Mouse (Mus musculus) mesoderm, embryonic 11.5 days (tissue): ENCODE measurements around the gene Gm17334.

Source experiments
- DNase-seq: peaks from one replicate; pipeline ENCODE4 v3.0.0-alpha.2; 2012; ENCODE audit warnings: low read depth, low spot score

Gm17334 gene

DNA sequence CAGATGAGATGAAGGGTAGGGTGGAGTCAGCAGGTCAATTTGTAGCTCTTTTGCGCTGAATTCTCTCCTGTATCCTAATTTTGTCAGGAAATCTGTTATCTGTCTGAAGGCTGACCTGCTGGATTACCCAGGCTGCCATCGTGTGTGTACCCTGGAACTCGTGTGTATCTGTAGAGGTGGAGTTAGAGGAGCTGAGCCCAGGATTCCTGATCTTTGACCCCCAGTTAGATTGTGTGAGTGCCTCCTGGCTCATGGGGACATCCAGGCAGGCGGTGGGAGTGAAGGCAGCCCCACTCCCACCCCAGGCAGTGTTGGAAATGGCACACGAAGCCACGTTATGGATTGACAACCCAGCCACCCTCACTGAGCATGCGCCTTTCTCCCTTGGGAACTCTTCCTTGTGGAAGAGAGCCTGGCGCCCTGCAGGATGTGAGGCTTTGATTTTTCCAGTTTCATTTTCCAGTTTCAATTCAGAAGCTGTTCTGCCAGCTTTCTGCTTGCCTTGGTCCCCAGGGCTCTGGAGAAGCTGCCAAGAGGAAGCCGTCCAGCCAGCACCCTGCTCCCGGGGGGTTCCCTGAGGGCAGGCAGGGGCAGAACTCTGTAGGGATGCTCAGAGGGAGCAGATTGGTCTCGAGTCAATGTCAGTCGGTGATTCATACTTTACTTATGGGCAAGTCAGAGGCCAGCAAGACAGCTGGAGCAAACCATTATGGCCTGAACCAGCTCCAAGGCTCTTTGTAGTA lies 23.6 kb upstream of the Gm17334 start:
- no peak for DNase-seq

GRCm38 (mm10) chr11:53795813-53796212 lies 22.8 kb upstream of the Gm17334 start:
- no peak for DNase-seq

GRCm38 (mm10) chr11:53794671-53795557 lies 21.9 kb upstream of the Gm17334 start:
- DNase-seq = no peak

DNA sequence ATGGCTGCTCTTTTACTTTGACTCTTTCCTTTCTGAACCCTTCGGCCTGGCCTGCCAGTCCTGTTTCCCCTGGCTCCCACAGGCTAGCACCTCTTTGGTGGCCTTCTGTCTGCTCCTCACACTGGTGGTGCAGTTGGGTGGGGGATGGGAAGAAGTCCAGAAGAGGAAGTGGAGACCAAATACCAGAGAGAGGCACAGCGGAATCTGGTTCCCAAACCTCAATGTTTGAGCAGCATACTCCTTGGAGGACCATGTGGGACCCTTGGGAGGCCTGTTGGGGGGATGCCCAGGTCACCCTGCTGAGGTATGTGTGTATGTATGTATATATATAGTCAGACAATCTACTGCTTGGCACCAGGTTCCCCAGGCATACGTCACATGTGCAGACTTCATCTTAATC lies 21.0 kb upstream of the Gm17334 start:
- DNase-seq = no peak

DNA sequence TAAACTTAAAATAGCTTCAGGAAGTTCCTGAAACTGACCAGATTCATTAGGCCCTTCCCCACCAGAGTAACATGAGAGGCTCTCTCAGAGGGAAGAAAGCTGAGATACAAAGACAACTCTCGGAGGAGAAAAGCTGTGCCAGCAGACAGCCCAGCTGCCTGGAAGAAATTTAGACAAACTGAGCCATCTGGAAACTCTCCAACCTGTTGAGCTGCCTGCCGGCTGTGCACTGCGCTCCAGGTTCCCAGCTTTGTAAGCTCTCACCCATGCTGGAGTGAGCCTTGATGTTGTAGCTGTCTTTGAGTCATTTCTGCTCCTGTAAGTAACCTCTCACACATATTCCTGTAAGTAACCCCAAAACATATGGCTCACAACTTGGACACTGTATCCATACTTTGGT lies 20.0 kb upstream of the Gm17334 start:
- DNase-seq = no peak

- no peak for DNase-seq
Measured at GRCm38 (mm10) chr11:53789277-53789676, 16.3 kb upstream of the Gm17334 start.

GRCm38 (mm10) chr11:53788196-53788595 lies 15.2 kb upstream of the Gm17334 start:
- DNase-seq = no peak

- DNase-seq = no peak
Measured at GRCm38 (mm10) chr11:53786058-53787031, 13.4 kb upstream of the Gm17334 start.

GRCm38 (mm10) chr11:53785311-53785936 lies 12.4 kb upstream of the Gm17334 start:
- DNase-seq = no peak

DNA sequence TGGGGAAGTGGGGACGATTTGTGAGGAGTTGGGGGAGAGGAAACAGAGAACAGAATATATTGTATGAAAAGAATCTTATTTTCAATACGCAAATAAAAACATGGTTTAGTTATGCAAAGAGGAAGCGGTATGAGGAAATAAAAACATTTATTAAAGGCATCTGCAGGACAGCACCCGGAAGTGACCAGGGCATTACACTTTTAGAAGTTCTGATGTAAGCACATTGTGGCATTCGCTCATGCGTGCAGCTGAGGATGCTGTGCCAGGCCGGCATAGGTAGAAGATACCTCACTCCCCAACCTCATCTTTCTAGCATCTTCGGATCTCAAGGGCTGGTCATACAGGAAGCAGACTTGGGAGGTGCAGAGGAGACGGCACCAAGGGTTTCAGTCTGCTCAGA lies 10.3 kb upstream of the Gm17334 start:
- no peak for DNase-seq

GRCm38 (mm10) chr11:53781964-53782363 lies 9.0 kb upstream of the Gm17334 start:
- DNase-seq = no peak

- DNase-seq = no peak
Measured at GRCm38 (mm10) chr11:53781201-53781775, 8.3 kb upstream of the Gm17334 start.

- no peak for DNase-seq
Measured at GRCm38 (mm10) chr11:53780262-53780661, 7.3 kb upstream of the Gm17334 start.

GRCm38 (mm10) chr11:53779808-53780207 lies 6.8 kb upstream of the Gm17334 start:
- no peak for DNase-seq

DNA sequence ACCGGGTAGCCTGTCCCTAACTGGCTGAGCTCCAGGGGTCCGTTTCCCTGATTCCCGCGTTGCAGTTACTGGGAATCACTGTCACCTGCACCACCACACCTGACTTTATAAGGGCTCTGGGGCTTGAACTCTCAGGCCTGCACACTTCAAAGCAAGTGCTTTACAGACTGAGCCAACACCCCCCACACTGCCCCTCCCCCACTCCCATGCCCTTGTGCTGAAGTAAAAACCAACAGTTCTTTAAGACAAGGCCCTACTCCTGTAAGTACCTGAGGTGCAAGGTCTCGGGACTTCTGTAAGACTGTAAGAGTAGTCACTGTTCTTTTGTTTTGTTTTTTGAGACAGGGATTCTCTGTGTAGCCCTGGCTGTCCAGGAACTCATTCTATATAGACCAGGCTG lies 5.5 kb upstream of the Gm17334 start:
- no peak for DNase-seq

DNA sequence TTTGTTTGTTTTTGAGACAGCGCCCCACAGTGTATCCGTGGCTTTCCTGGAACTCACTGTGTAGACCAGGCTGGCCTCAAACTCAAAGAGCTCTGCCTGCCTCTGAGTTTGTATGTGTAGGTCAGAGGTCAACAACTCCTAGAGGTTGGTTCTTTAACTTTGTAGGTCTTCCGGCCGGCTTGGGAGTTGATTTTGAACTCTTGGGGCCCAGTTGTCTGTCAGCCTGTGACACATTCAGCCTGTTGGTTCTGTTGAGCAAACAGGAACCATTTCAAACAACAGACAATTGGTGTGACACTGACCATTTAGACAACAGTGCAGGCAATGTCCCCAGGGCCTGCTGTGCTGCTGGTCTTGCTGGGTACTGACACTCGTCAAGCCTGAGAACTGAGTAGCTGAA lies 4.7 kb upstream of the Gm17334 start:
- no peak for DNase-seq

DNA sequence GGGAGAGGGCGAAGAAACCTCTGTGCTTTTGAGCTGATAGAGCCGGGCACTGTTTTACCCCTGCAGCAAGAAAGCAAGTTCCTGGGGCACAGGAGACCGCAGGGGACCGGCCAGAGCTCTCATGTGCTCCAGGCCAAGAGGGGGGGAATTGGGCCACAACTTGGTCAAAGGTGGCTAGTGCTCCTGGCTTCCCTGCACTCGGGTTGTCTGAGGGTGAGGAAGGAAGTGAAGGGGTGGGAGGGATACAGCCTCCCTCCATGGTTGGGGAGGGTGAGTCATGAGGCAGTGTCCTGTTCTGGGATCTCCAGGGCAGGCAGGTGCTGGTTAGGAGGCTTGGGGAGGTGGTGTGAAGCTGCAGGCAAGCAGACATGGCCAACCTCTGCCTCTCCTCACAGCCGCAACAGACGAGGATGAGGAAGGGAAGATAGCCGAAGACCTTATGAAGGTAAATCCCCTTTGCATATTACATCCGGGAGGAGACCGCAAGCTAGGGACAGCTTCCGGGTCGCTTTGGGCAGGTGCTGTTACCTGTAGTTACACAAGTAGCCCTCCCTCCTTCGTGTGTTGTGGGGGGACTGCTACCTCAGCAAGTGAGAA lies 1.8 kb upstream of the Gm17334 start:
- DNase-seq = no peak

DNA sequence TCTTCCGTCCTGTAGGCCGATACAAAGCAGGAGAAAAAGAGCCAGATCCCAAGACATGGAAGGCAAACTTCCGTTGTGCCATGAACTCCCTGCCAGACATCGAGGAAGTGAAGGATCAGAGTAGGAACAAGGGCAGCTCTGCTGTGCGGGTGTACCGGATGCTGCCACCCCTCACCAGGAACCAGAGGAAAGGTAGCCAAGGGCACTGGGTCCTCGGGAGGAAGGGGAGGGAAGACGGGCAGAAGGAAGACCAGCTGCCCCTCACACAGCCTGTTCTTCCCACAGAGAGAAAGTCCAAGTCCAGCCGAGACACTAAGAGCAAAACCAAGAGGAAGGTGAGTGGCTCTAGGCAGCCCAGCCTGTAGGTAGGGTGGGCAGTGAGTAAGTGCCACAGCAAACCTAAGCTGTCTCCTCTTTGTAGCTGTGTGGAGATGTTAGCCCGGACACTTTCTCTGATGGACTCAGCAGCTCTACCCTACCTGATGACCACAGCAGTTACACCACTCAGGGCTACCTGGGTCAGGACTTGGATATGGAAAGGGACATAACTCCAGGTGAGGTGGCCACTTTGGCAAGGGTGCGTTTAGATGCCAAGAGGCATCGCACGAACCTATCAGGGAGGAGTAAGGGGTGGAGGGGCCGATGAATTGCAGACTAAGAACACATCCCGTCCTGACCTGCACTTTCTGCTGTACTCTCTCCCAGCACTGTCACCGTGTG lies 814 bp upstream of the Gm17334 start:
- no peak for DNase-seq

DNA sequence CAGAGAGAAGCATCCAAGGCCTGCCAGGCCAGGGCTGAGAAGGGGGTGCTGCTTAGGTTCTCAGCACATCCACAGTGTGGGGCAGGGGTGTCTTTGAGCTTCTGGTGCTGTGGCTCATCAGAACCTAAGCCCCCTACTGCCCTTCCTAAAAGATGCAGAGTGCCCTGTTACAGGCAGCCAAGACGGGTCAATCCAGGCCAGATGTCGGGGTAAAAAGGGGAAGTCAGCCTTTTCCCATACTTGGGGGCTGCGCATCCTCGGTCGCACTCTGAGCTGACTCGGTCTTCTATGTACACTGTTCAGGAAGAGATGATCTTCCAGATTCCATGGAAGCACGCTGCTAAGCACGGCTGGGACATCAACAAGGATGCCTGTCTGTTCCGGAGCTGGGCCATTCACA lies 451 bp downstream of the Gm17334 start:
- DNase-seq = no peak
